Mouse (Mus musculus) spleen, adult 2 months (tissue): ENCODE results near the gene Ifna5.

Experiments used
- CTCF ChIP-seq: fragments of 200-500 bp; IDR thresholded peaks from 2 replicates; pipeline ENCODE4 v1.5.1; 2011; ENCODE audit warnings: mild to moderate bottlenecking, inconsistent platforms; ENCODE audit not compliant: insufficient read depth, insufficient read length, insufficient replicate concordance; ENCODE audit errors: extremely low read depth
- POLR2A ChIP-seq: fragments of 200-500 bp; IDR thresholded peaks from 2 replicates; pipeline ENCODE4 v1.6.1; 2011; ENCODE audit warnings: low read depth, low read length, inconsistent platforms

- TF ChIP-seq POLR2A (no peak), CTCF (no peak)
Measured at GRCm38 (mm10) chr4:88863309-88863708, 28.0 kb downstream of the Ifna5 start.
